Mouse (Mus musculus) bone marrow, adult 2 months (tissue): Measurements from ENCODE around the gene Ppard. TPM values are rescaled to one million over a fixed set of nuclear protein-coding genes. Genes with fewer than 3 reads are reported as not detected.

Experiments
- H3K27ac ChIP-seq: fragments of 200-500 bp; 2 replicates; pipeline ENCODE4 v1.5.1; 2012; ENCODE audit warnings: low read depth, mild to moderate bottlenecking, control low read depth, inconsistent platforms, low read length; ENCODE audit not compliant: control insufficient read depth, poor library complexity, insufficient read depth
- H3K4me1 ChIP-seq: fragments of 200-500 bp; 2 replicates; pipeline ENCODE4 v1.6.1; 2011; ENCODE audit warnings: low read length; ENCODE audit not compliant: control insufficient read depth, insufficient read depth
- H3K4me3 ChIP-seq: fragments of 200-500 bp; replicated peaks from 2 replicates; pipeline ENCODE3; 2011; ENCODE audit warnings: mild to moderate bottlenecking, low read depth, low read length, control low read depth; ENCODE audit not compliant: control insufficient read depth
- CTCF ChIP-seq: fragments of 200-500 bp; IDR thresholded peaks from 2 replicates; pipeline ENCODE4 v1.5.1; 2011; ENCODE audit warnings: low read length, control low read depth; ENCODE audit not compliant: control insufficient read depth, insufficient read depth
- POLR2A ChIP-seq: fragments of 200-500 bp; IDR thresholded peaks from 2 replicates; pipeline ENCODE4 v1.6.1; 2011; ENCODE audit warnings: low read depth, mild to moderate bottlenecking, control low read depth, low read length, borderline replicate concordance; ENCODE audit not compliant: control insufficient read depth
- WGBS: fragments of 180-500 bp; shearing (Covaris S2); methylation state at CpG from one replicate; pipeline ENCODE4 v1.1.7; 2018; 5-methylcytosine and 5-hydroxymethylcytosine counted together
- polyA plus RNA-seq: library from polyadenylated mRNA; stranded (reverse); fragments of >200 nt; gene quantifications from 2 replicates; pipeline ENCODE4 v1.2.4, GENCODE M21; 2011; ENCODE audit warnings: low replicate concordance; ENCODE audit not compliant: missing spikeins, insufficient read depth, insufficient read length

Gene Ppard
- polyA plus RNA-seq, 1 experiment, result 13.2 TPM

DNA sequence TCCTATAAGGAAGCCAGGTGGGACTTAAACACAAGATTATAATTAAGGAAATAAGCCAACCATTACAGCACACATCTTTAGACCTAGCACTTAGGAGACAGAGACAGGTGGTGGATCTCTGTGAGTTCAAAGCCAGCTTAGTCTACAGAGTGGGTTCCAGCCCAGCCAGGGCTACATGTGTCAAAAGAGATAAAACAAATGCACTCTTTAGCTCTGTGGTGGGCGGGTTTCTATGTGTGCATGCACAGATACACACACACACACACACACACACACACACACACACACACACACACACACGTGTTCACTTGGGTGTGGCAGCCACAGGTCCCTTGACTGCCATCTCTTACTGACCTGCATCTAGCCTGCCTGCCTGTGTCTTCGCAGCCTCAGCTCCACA lies 45.7 kb downstream of the Ppard start:
- 64% methylated on average over 3 of the region's 3 CpGs for WGBS
- Histone ChIP-seq H3K4me3 (no peak overlapping the region), H3K4me1 (no peaks in the 10 kb centered on the region; the same call in 1 of the 2 replicates), H3K27ac (no peak overlapping the region)
- TF ChIP-seq CTCF (no peak), POLR2A (no peak)

DNA sequence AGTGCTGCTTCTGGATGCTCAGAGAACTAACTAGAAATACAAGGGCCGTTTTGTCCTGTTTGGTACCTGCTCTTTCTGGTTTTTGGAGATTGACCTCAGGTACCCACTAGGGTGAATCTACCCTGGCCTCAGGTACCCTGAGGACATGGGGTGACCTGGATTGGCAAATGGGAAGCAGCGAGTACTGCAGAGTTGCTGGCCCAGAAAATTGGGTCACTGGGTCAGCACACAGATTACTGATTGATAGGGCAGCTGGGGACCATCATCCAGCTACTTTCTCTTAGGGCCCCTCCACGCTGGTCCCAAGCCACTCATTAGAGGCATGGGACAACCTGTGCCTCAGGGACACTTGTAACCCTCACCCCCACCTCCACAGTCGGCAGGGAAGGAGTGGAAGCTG lies 46.7 kb downstream of the Ppard start:
- TF ChIP-seq CTCF (no peak), POLR2A (no peak)
- WGBS, result 67% methylated on average over 4 of the region's 4 CpGs
- H3K4me3 ChIP-seq, result no peak overlapping the region
- H3K4me1 ChIP-seq, result no peaks in the 10 kb centered on the region; the same call in 1 of the 2 replicates
- no peak overlapping the region for H3K27ac ChIP-seq

DNA sequence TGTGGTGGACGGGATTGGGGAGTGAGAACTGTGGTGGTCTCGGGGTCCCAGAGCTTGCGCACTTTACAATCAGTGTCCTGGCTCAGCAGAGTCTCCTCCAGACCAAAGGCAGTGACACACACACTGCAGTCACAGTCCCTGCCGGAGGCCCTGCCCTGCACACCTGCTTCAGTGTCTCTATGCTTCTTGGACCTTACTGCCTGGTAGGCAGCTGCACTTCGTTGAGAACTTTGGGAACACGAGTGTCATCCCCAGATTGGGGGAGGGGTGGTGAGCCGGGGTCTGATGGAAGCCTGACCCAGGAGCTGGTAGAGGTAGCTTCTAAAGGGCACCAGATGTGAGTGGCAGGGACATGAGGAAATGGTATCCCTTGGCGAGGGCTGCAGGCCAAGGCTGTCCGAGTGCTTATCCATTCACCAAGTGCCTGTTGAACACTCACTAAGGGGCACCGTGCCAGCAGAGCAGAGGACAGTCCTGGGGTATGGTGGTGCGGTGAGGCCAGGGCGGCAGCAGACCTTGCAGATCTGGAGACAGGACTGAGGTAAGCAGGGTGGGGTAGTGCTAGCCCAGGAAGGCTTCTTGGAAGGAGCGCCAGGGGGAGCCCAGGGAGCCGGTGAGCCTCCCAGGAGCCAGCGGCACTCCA lies 47.4 kb downstream of the Ppard start:
- Histone ChIP-seq H3K4me3 (no peak overlapping the region), H3K27ac (no peak overlapping the region), H3K4me1 (no peaks in the 10 kb centered on the region)
- WGBS, result 82% methylated on average over 15 of the region's 15 CpGs
- TF ChIP-seq POLR2A, result no peak
- no peak for TF ChIP-seq CTCF

DNA sequence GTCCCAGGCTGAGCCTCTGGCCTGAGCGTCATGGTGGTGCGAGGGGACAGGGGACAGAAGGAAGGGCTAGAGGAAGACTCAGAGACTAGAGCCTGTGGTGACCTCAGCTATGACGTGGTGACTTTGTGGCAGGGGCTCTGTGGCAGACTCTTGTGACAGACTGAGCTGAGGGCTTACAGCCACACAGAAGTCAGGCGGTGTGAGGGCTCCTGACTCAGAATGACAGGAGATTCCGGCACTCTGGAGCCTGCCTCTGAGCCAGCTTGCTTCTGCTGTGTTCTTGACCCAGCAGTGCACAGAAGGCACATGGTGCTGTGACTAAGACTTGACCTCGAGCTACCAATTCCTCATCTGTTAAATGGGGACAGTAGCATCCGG lies 47.9 kb downstream of the Ppard start:
- 71% methylated on average over 7 of the region's 7 CpGs for WGBS
- H3K27ac ChIP-seq, result no peak overlapping the region
- H3K4me3 ChIP-seq, result no peak overlapping the region
- TF ChIP-seq POLR2A (no peak), CTCF (no peak)
- no peaks in the 10 kb centered on the region for H3K4me1 ChIP-seq

DNA sequence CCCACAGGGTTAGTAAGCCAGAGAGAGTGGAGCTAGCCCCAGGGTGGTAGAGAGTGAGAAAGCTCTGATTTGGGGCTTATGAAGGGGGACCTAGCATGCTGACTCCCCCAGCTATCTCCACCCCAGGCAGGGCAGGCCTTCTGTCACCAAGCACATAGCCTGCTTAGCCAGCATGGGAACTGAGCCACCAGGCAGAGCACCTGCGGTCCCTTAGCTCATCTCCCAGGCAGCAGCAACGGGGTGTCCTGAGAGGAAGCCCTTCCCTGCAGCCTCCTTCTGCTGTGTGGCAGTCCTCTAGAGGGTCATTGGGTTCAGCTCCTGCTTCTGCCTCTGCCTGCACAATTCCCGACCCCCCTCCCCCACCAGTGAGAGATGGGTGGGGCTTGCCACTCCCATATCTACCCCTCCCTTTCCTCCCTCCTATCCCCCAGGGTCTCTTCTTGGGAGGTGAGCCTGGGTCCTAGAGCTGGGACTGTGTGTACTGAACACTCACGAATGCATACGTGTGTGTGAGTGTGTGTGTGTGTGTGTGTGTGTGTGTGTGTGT lies 48.4 kb downstream of the Ppard start:
- Histone ChIP-seq H3K4me1 (no peaks in the 10 kb centered on the region), H3K4me3 (no peak overlapping the region), H3K27ac (no peak overlapping the region)
- 64% methylated on average over 5 of the region's 5 CpGs for WGBS
- TF ChIP-seq CTCF (no peak), POLR2A (no peak)

DNA sequence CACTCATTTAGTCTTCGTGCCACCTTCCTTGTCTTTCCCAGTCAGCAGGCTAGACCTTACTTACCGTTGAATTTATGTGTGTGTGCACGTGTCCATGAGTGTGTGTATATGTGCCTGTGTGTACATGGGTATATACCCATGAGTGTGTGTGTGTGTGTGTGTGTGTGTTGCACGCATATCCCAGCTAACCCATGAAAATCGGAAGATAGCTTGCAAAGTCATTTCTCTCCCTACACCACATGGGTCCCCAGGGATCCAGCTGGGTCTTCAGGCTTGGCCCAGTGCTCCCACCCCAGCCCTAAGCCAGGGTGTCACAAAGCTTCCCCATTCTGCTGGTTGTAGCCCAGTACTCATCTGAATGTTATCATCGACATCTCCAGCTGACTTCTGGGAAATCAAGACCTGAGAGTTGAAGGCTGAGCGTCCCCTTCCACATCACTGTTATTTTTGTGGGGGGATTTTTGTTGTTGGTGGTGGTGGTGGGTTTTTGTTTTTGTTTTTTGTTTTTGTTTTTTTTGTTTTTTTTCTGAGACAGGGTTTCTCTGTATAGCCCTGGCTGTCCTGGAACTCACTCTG lies 49.5 kb downstream of the Ppard start:
- no peak for TF ChIP-seq POLR2A
- no peak for TF ChIP-seq CTCF
- no peak overlapping the region for H3K4me3 ChIP-seq
- no peaks in the 10 kb centered on the region for H3K4me1 ChIP-seq
- H3K27ac ChIP-seq, result no peak overlapping the region
- 59% methylated on average over 7 of the region's 7 CpGs for WGBS

DNA sequence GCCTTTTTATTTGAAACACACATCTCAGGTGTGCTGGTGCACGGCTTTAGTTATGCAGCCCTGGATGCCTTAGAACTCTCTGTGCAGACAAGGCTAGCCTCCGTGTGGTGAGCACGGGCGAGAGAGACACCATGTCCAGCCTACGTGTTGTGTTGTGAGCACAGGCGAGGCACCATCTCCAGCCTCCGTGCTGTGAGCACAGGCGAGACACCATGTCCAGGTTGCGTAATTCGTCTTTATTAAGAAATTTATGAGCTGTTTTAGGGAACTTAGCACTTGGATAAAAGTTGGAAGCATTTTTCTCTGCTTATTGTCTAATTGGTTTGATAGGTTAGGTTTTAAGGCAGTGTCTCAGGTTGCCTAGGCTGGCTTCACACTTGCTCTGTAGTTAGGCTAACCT lies 50.7 kb downstream of the Ppard start:
- no peak for TF ChIP-seq CTCF
- TF ChIP-seq POLR2A, result no peak
- Histone ChIP-seq H3K4me1 (no peaks in the 10 kb centered on the region), H3K27ac (no peak overlapping the region), H3K4me3 (no peak overlapping the region)
- 47% methylated on average over 10 of the region's 10 CpGs for WGBS

DNA sequence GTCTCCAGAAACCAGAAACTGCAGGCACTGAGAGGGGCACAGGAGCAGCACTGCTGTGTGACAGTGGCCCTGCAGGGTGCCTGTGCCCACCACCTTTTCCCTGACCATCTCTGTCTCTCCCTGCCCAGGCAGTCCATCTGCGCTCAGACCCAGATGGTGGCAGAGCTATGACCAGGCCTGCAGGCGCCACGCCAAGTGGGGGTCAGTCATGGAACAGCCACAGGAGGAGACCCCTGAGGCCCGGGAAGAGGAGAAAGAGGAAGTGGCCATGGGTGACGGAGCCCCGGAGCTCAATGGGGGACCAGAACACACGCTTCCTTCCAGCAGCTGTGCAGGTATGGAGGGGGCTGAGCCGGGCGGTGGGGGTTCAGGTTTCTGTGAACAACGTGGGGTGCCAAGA lies 53.6 kb downstream of the Ppard start:
- no peak overlapping the region for H3K4me3 ChIP-seq
- H3K4me1 ChIP-seq, result no peaks in the 10 kb centered on the region
- WGBS, result 33% methylated on average over 10 of the region's 10 CpGs
- TF ChIP-seq POLR2A (no peak), CTCF (no peak)
- H3K27ac ChIP-seq, result no peak overlapping the region

DNA sequence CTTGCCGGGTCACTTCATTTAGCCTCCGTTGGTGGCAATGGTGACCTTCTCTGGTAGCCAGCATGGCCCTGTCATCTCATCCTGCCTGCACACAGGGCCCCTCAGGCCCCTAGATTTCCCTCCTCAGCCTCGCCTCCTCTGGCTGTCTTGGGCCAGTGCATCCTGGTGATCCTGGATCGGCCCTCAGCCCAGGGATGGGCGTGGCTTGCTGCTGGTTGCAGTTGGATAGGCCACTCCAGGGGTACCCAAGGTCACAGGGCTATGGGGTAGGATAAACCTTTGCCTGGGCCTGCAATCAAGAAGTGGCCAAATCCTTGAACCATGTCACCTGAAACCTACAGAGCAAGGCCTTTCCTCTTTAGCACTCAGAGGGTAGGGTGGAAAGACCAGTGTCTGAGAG lies 54.5 kb downstream of the Ppard start:
- 69% methylated on average over 5 of the region's 5 CpGs for WGBS
- no peak overlapping the region for H3K27ac ChIP-seq
- peaks cover 2% of the 10 kb centered on the region; the same call in 1 of the 2 replicates for H3K4me1 ChIP-seq
- no peak overlapping the region for H3K4me3 ChIP-seq
- no peak for TF ChIP-seq CTCF
- no peak for TF ChIP-seq POLR2A
